Mouse (Mus musculus): Measurements from ENCODE around the gene B3gnt2. TPM values are rescaled to one million over a fixed set of nuclear protein-coding genes. Genes with fewer than 3 reads are reported as not detected.

B3gnt2 gene
- polyA plus RNA-seq, 1 experiment from 2014 or later: 3.4 TPM

- no peak for DNase-seq (ENCODE audit: low spot score)
- Histone ChIP-seq H3K36me3 (no peaks in the 10 kb centered on the region), H3K4me3 (no peak overlapping the region), H3K27ac (no peak overlapping the region), H3K27me3 (ENCODE audit: low read depth, poor library complexity, severe bottlenecking) (peaks cover 35% of the 10 kb centered on the region), H3K9me3 (replicated peaks) (no peaks in the 10 kb centered on the region), H3K4me1 (peaks cover 13% of the 10 kb centered on the region)
- 59% methylated on average over 8 of the region's 8 CpGs for WGBS
Observed at GRCm38 (mm10) chr11:22864305-22865060, 3.7 kb upstream of the B3gnt2 start.

- H3K4me3 ChIP-seq: no peak overlapping the region
- H3K27ac ChIP-seq: no peak overlapping the region
- DNase-seq (ENCODE audit: low spot score): no peak
- peaks cover 22% of the 10 kb centered on the region for H3K4me1 ChIP-seq
- H3K9me3 ChIP-seq (replicated peaks): no peaks in the 10 kb centered on the region
- peaks cover 43% of the 10 kb centered on the region for H3K27me3 ChIP-seq (ENCODE audit: low read depth, poor library complexity, severe bottlenecking)
- no peaks in the 10 kb centered on the region for H3K36me3 ChIP-seq
- whole genome bisulfite sequencing: 42% methylated on average over 4 of the region's 4 CpGs
Observed at GRCm38 (mm10) chr11:22863581-22863980, 2.8 kb upstream of the B3gnt2 start.

GRCm38 (mm10) chr11:22861315-22861714, 554 bp upstream of the B3gnt2 start:
- Histone ChIP-seq H3K27me3 (ENCODE audit: low read depth, poor library complexity, severe bottlenecking) (peaks cover 65% of the 10 kb centered on the region), H3K4me1 (peaks cover 30% of the 10 kb centered on the region), H3K36me3 (no peaks in the 10 kb centered on the region), H3K9me3 (replicated peaks) (no peaks in the 10 kb centered on the region), H3K4me3 (no peak overlapping the region), H3K27ac (no peak overlapping the region)
- WGBS: 67% methylated on average over 4 of the region's 4 CpGs
- DNase-seq (ENCODE audit: low spot score): no peak

- no peaks in the 10 kb centered on the region for H3K36me3 ChIP-seq
- H3K4me1 ChIP-seq: peaks cover 30% of the 10 kb centered on the region
- no peaks in the 10 kb centered on the region for H3K9me3 ChIP-seq (replicated peaks)
- H3K4me3 ChIP-seq: peak overlapping the region; percentile 77
- under 1% methylated on average over 54 of the region's 55 CpGs for WGBS
- peaks cover 67% of the 10 kb centered on the region for H3K27me3 ChIP-seq (ENCODE audit: low read depth, poor library complexity, severe bottlenecking)
- peak overlapping the region; percentile 80 for H3K27ac ChIP-seq
- peak; percentile 92 for DNase-seq (ENCODE audit: low spot score)
Observed at GRCm38 (mm10) chr11:22859633-22860334, 977 bp downstream of the B3gnt2 start.

- DNase-seq (ENCODE audit: low spot score): no peak
- Histone ChIP-seq H3K36me3 (no peaks in the 10 kb centered on the region), H3K4me1 (peaks cover 28% of the 10 kb centered on the region), H3K27me3 (ENCODE audit: low read depth, poor library complexity, severe bottlenecking) (peaks cover 67% of the 10 kb centered on the region), H3K9me3 (replicated peaks) (no peaks in the 10 kb centered on the region), H3K4me3 (peak overlapping the region; percentile 77), H3K27ac (peak overlapping the region; percentile 80)
- 0% methylated on average over 26 of the region's 41 CpGs for WGBS
Observed at GRCm38 (mm10) chr11:22859301-22859632, 1.5 kb downstream of the B3gnt2 start.

GRCm38 (mm10) chr11:22858441-22859300, 2.1 kb downstream of the B3gnt2 start:
- no peaks in the 10 kb centered on the region for H3K9me3 ChIP-seq (replicated peaks)
- peaks cover 26% of the 10 kb centered on the region for H3K4me1 ChIP-seq
- peak; percentile 46 for DNase-seq (ENCODE audit: low spot score)
- peak overlapping the region; percentile 80 for H3K27ac ChIP-seq
- peak overlapping the region; percentile 77 for H3K4me3 ChIP-seq
- no peaks in the 10 kb centered on the region for H3K36me3 ChIP-seq
- WGBS: 3% methylated on average over 50 of the region's 50 CpGs
- H3K27me3 ChIP-seq (ENCODE audit: low read depth, poor library complexity, severe bottlenecking): peaks cover 66% of the 10 kb centered on the region

GRCm38 (mm10) chr11:22857705-22858440, 2.9 kb downstream of the B3gnt2 start:
- 18% methylated on average over 25 of the region's 25 CpGs for WGBS
- peak; percentile 55 for DNase-seq (ENCODE audit: low spot score)
- peak overlapping the region; percentile 77 for H3K4me3 ChIP-seq
- no peaks in the 10 kb centered on the region for H3K36me3 ChIP-seq
- H3K9me3 ChIP-seq (replicated peaks): no peaks in the 10 kb centered on the region
- H3K27me3 ChIP-seq (ENCODE audit: low read depth, poor library complexity, severe bottlenecking): peaks cover 59% of the 10 kb centered on the region
- H3K4me1 ChIP-seq: peaks cover 27% of the 10 kb centered on the region
- H3K27ac ChIP-seq: no peak overlapping the region

- 80% methylated on average over 5 of the region's 5 CpGs for WGBS
- Histone ChIP-seq H3K27me3 (ENCODE audit: low read depth, poor library complexity, severe bottlenecking) (peaks cover 54% of the 10 kb centered on the region), H3K4me3 (no peak overlapping the region), H3K27ac (no peak overlapping the region), H3K9me3 (replicated peaks) (no peaks in the 10 kb centered on the region), H3K36me3 (no peaks in the 10 kb centered on the region), H3K4me1 (peaks cover 33% of the 10 kb centered on the region)
- no peak for DNase-seq (ENCODE audit: low spot score)
Observed at GRCm38 (mm10) chr11:22857106-22857704, 3.6 kb downstream of the B3gnt2 start.

- 84% methylated on average over 3 of the region's 3 CpGs for WGBS
- H3K36me3 ChIP-seq: no peaks in the 10 kb centered on the region
- peaks cover 33% of the 10 kb centered on the region for H3K4me1 ChIP-seq
- no peak overlapping the region for H3K4me3 ChIP-seq
- no peak overlapping the region for H3K27ac ChIP-seq
- H3K27me3 ChIP-seq (ENCODE audit: low read depth, poor library complexity, severe bottlenecking): peaks cover 47% of the 10 kb centered on the region
- DNase-seq (ENCODE audit: low spot score): no peak
- no peaks in the 10 kb centered on the region for H3K9me3 ChIP-seq (replicated peaks)
Observed at GRCm38 (mm10) chr11:22856371-22856965, 4.3 kb downstream of the B3gnt2 start.

GRCm38 (mm10) chr11:22854571-22854970, 6.2 kb downstream of the B3gnt2 start:
- no peak for DNase-seq (ENCODE audit: low spot score)
- Histone ChIP-seq H3K9me3 (replicated peaks) (no peaks in the 10 kb centered on the region), H3K27me3 (ENCODE audit: low read depth, poor library complexity, severe bottlenecking) (peaks cover 32% of the 10 kb centered on the region), H3K4me1 (peaks cover 23% of the 10 kb centered on the region), H3K4me3 (no peak overlapping the region), H3K27ac (no peak overlapping the region), H3K36me3 (no peaks in the 10 kb centered on the region)
- 87% methylated on average over 4 of the region's 4 CpGs for WGBS

- Histone ChIP-seq H3K27me3 (ENCODE audit: low read depth, poor library complexity, severe bottlenecking) (peaks cover 25% of the 10 kb centered on the region), H3K9me3 (replicated peaks) (no peaks in the 10 kb centered on the region), H3K4me1 (peaks cover 14% of the 10 kb centered on the region), H3K36me3 (no peaks in the 10 kb centered on the region), H3K4me3 (no peak overlapping the region), H3K27ac (no peak overlapping the region)
- DNase-seq (ENCODE audit: low spot score): no peak
- 73% methylated on average over 2 of the region's 2 CpGs for WGBS
Observed at GRCm38 (mm10) chr11:22853477-22854157, 7.1 kb downstream of the B3gnt2 start.

All from limb, embryonic 10.5 days (tissue).